Mouse (Mus musculus): Measurements from ENCODE around the gene Capn7. TPM values are rescaled to one million over a fixed set of nuclear protein-coding genes. Genes with fewer than 3 reads are reported as not detected.

Capn7 gene
- total and polyA plus RNA-seq, 2 experiments from 2014 or later, result 55.9 to 73.7 TPM

DNA sequence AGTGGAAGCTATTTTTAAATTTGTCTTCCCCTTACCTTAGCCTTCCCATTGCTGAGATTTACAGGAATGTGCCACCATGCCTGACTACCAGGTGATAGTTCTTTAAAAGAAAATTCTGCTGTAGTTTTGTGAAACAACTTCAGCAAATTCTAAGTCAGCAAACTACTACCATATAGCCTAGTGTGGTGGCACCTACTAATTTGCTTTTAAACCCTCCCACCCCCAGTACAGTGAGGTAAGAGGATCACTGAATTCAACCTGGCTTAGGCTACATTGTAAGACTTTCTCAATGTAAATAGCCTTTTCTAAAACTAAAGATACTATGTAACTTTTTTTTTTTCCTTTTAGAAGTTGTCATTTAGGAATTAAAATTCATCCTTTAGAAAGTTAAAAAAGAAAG lies 1.5 kb downstream of the Capn7 start:
- Histone ChIP-seq H3K27ac (ENCODE audit: low read depth, low read length) (no peak overlapping the region), H3K4me2 (ENCODE audit: low read depth, low read length, poor library complexity, severe bottlenecking) (peak overlapping the region; percentile 50), H3K36me3 (ENCODE audit: insufficient read depth, low read length) (no peaks in the 10 kb centered on the region; the same call in 1 of the 2 replicates), H3K4me3 (ENCODE audit: low read depth, low read length) (peak overlapping the region; percentile 70), H3K4me1 (ENCODE audit: insufficient read depth, low read length) (peaks cover 8% of the 10 kb centered on the region), H3K9me3 (ENCODE audit: low read length) (no peaks in the 10 kb centered on the region), H3K27me3 (ENCODE audit: insufficient read depth, low read length) (no peaks in the 10 kb centered on the region), H3K9ac (replicated peaks; ENCODE audit: low read length, poor library complexity, severe bottlenecking) (no peak overlapping the region)
- TF ChIP-seq CTCF (IDR thresholded peaks at IDR 0.05), result no peak
- DNase-seq (ENCODE audit: low spot score) (no peak), ATAC-seq (ENCODE audit: low FRiP score) (no peak)

DNA sequence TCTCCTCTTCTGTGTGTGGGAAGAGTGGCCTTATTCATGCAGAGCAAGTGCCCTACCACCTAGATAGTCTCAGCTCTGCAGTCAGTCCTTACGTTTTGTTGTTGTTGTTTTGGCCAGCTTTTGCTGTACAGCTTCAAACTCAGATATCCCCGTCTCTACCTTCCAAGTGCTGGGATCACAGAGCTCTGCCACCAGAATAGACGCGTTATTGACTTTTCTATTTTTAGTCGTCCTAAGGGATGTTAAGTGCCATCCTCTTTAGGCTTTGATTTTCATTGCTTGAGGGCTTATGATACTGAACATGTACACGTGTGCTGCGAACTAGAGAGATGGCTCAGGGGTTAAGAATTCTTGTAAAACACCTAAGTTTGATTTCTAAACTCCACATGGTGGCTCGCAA lies 6.8 kb downstream of the Capn7 start:
- Histone ChIP-seq H3K4me1 (ENCODE audit: insufficient read depth, low read length) (0 out of 2 replicates have a peak, but pooled peaks cover 4% of the 10 kb centered on the region), H3K27me3 (ENCODE audit: insufficient read depth, low read length) (no peaks in the 10 kb centered on the region), H3K9me3 (ENCODE audit: low read length) (no peaks in the 10 kb centered on the region), H3K4me2 (ENCODE audit: low read depth, low read length, poor library complexity, severe bottlenecking) (no peak overlapping the region), H3K27ac (ENCODE audit: low read depth, low read length) (no peak overlapping the region), H3K9ac (replicated peaks; ENCODE audit: low read length, poor library complexity, severe bottlenecking) (no peak overlapping the region), H3K4me3 (ENCODE audit: low read depth, low read length) (no peak overlapping the region), H3K36me3 (ENCODE audit: insufficient read depth, low read length) (peaks cover 23% of the 10 kb centered on the region; the same call in 1 of the 2 replicates)
- 83% methylated on average over 8 of the region's 8 CpGs for WGBS
- ATAC-seq (ENCODE audit: low FRiP score) (no peak), DNase-seq (ENCODE audit: low spot score) (no peak)
- no peak for TF ChIP-seq CTCF (IDR thresholded peaks at IDR 0.05)

DNA sequence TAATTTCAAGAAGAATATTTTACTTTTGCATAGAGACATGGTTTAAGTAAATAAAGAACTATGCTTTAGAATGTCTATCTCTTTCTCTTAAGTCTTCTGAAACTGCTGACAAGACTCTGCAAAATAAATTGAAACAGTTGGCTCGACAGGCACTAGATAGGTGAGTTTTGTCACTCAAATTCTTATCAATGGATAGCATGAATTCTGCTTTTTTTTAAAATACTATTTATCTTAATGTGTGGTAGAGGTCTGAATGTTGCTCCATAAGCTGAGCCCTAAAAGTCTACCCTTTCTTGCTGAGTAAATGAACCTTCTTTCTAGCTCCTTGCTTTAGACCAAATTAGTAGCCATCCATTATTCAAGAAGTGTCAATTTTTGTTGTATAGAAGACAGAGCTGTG lies 8.9 kb downstream of the Capn7 start:
- no peak for ATAC-seq (ENCODE audit: low FRiP score)
- peaks cover 27% of the 10 kb centered on the region; the same call in 1 of the 2 replicates for H3K36me3 ChIP-seq (ENCODE audit: insufficient read depth, low read length)
- 91% methylated on average over 1 of the region's 1 CpGs for WGBS

DNA sequence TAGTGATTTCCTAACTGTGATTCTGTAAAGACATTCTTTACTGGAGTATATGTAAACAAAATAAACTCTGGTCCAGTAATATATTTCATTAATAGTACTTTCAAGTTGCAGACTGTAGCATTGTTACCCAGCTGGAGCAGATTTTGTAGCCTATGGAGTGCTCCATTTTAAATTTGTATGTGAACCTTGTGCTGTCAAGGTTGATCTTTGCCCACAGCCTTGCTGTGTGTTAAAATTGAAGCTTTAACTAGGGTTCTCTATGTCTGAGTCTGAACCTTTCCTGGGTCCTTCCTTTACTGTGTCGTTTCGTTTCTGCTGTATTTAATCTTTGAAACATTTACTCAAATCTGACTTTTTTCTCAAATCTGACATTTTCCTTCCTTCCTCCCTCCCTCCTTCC lies 25.8 kb downstream of the Capn7 start:
- peaks cover 54% of the 10 kb centered on the region for H3K36me3 ChIP-seq (ENCODE audit: insufficient read depth, low read length)
- no peak for DNase-seq (ENCODE audit: low spot score)
- H3K4me3 ChIP-seq (ENCODE audit: low read depth, low read length), result no peak overlapping the region
- no peaks in the 10 kb centered on the region for H3K4me1 ChIP-seq (ENCODE audit: insufficient read depth, low read length)
- H3K9ac ChIP-seq (replicated peaks; ENCODE audit: low read length, poor library complexity, severe bottlenecking), result no peak overlapping the region
- no peaks in the 10 kb centered on the region for H3K9me3 ChIP-seq (ENCODE audit: low read length)
- no peak overlapping the region for H3K4me2 ChIP-seq (ENCODE audit: low read depth, low read length, poor library complexity, severe bottlenecking)
- no peaks in the 10 kb centered on the region for H3K27me3 ChIP-seq (ENCODE audit: insufficient read depth, low read length)
- 90% methylated on average over 2 of the region's 2 CpGs for WGBS
- H3K27ac ChIP-seq (ENCODE audit: low read depth, low read length), result no peak overlapping the region
- ATAC-seq (ENCODE audit: low FRiP score), result no peak
- TF ChIP-seq CTCF (IDR thresholded peaks at IDR 0.05), result no peak

More for the DNA sequence above, 8.9 kb downstream of the Capn7 start:
- Histone ChIP-seq H3K27me3 (ENCODE audit: insufficient read depth, low read length) (no peaks in the 10 kb centered on the region), H3K27ac (ENCODE audit: low read depth, low read length) (no peak overlapping the region), H3K4me3 (ENCODE audit: low read depth, low read length) (no peak overlapping the region), H3K4me1 (ENCODE audit: insufficient read depth, low read length) (no peaks in the 10 kb centered on the region), H3K9me3 (ENCODE audit: low read length) (no peaks in the 10 kb centered on the region), H3K4me2 (ENCODE audit: low read depth, low read length, poor library complexity, severe bottlenecking) (no peak overlapping the region), H3K9ac (replicated peaks; ENCODE audit: low read length, poor library complexity, severe bottlenecking) (no peak overlapping the region)
- TF ChIP-seq CTCF (IDR thresholded peaks at IDR 0.05), result no peak
- no peak for DNase-seq (ENCODE audit: low spot score)

DNA sequence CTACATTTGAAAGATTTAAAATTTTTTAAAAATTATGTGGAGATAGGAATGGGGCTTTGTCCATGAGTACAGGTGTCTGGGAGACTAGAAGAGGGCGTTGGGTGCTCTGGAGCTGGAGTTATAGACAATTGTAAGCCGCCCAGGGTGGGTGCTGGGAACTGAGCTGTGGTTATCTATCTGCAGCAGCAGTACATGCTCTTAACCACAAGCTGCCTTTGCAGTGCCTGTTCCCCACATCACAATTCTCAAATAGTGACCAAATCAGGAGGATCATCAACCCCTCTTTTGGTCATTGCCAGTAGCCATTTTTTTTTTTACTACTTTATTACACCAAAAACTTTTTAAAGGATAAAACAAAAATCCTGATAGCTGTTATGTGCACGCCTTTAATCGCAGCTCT lies 28.2 kb downstream of the Capn7 start:
- ATAC-seq (ENCODE audit: low FRiP score), result no peak
- WGBS, result 94% methylated on average over 4 of the region's 4 CpGs
- no peaks in the 10 kb centered on the region for H3K9me3 ChIP-seq (ENCODE audit: low read length)
- no peak overlapping the region for H3K9ac ChIP-seq (replicated peaks; ENCODE audit: low read length, poor library complexity, severe bottlenecking)
- no peak overlapping the region for H3K4me2 ChIP-seq (ENCODE audit: low read depth, low read length, poor library complexity, severe bottlenecking)
- no peaks in the 10 kb centered on the region for H3K27me3 ChIP-seq (ENCODE audit: insufficient read depth, low read length)
- H3K27ac ChIP-seq (ENCODE audit: low read depth, low read length), result no peak overlapping the region
- no peaks in the 10 kb centered on the region for H3K4me1 ChIP-seq (ENCODE audit: insufficient read depth, low read length)
- TF ChIP-seq CTCF (IDR thresholded peaks at IDR 0.05), result no peak
- no peak overlapping the region for H3K4me3 ChIP-seq (ENCODE audit: low read depth, low read length)
- peaks cover 51% of the 10 kb centered on the region for H3K36me3 ChIP-seq (ENCODE audit: insufficient read depth, low read length)
- DNase-seq (ENCODE audit: low spot score), result no peak

DNA sequence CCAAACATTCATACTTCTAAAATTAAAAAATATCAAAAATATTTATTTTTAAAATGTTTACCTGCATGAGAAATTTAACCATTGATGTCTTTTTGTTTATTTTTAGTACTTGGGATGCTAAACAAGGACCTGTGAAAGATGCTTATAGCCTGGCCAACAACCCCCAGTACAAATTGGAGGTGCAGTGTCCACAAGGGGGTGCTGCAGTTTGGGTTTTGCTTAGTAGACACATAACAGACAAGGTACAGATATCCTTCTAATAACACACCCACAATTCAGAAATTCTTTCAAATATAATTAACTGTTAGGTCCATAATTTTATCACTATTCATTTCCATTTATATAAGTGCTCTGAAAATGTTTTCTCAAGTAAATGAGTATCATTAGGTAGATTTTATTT lies 28.9 kb downstream of the Capn7 start:
- Histone ChIP-seq H3K9me3 (ENCODE audit: low read length) (no peaks in the 10 kb centered on the region), H3K4me2 (ENCODE audit: low read depth, low read length, poor library complexity, severe bottlenecking) (no peak overlapping the region), H3K4me1 (ENCODE audit: insufficient read depth, low read length) (no peaks in the 10 kb centered on the region), H3K4me3 (ENCODE audit: low read depth, low read length) (no peak overlapping the region), H3K27me3 (ENCODE audit: insufficient read depth, low read length) (no peaks in the 10 kb centered on the region), H3K36me3 (ENCODE audit: insufficient read depth, low read length) (peaks cover 51% of the 10 kb centered on the region), H3K27ac (ENCODE audit: low read depth, low read length) (no peak overlapping the region), H3K9ac (replicated peaks; ENCODE audit: low read length, poor library complexity, severe bottlenecking) (no peak overlapping the region)
- TF ChIP-seq CTCF (IDR thresholded peaks at IDR 0.05), result peak; percentile 74
- ATAC-seq (ENCODE audit: low FRiP score), result no peak
- peak; percentile 64 for DNase-seq (ENCODE audit: low spot score)
